Mouse (Mus musculus) adrenal gland (tissue): ENCODE measurements around the gene Ppt1.

Experiments
- intact Hi-C: fragments of 180-260 bp; cut with DNase I; formaldehyde crosslinking; loops from one replicate; pipeline ENCODE4 v1.15.1; 2025

Gene Ppt1

GRCm38 (mm10) chr4:122868041-122868440, 32.0 kb downstream of the Ppt1 start:
- intact Hi-C loops = no loop called here

- intact Hi-C loops = no loop called here
These were observed 34.0 kb downstream of the Ppt1 start for GRCm38 (mm10) chr4:122870027-122870426.

- intact Hi-C loops = no loop called here
These were observed 34.7 kb downstream of the Ppt1 start for GRCm38 (mm10) chr4:122870741-122871140.

GRCm38 (mm10) chr4:122871269-122871668, 35.2 kb downstream of the Ppt1 start:
- intact Hi-C loops = no loop called here

GRCm38 (mm10) chr4:122871989-122872388, 35.9 kb downstream of the Ppt1 start:
- intact Hi-C loops = no loop called here

GRCm38 (mm10) chr4:122873003-122873402, 37.0 kb downstream of the Ppt1 start:
- intact Hi-C loops = no loop called here

- intact Hi-C loops = no loop called here
These were observed 37.5 kb downstream of the Ppt1 start for GRCm38 (mm10) chr4:122873512-122873911.

GRCm38 (mm10) chr4:122878333-122879070, 42.5 kb downstream of the Ppt1 start:
- intact Hi-C loops = no loop called here

GRCm38 (mm10) chr4:122882544-122882943, 46.5 kb downstream of the Ppt1 start:
- intact Hi-C loops = no loop called here

- intact Hi-C loops = no loop called here
These were observed 47.3 kb downstream of the Ppt1 start for GRCm38 (mm10) chr4:122883294-122883693.

- intact Hi-C loops = no loop called here
These were observed 48.0 kb downstream of the Ppt1 start for GRCm38 (mm10) chr4:122884051-122884450.

GRCm38 (mm10) chr4:122884481-122885340, 48.7 kb downstream of the Ppt1 start:
- intact Hi-C loops = no loop called here

GRCm38 (mm10) chr4:122885768-122886578, 49.9 kb downstream of the Ppt1 start, which contains the start of gene Cap1:
TSS of gene Cap1 (minus strand) at chr4:122886056.
- intact Hi-C loops = no loop called here

GRCm38 (mm10) chr4:122886579-122887254, 50.7 kb downstream of the Ppt1 start:
- intact Hi-C loops = no loop called here

GRCm38 (mm10) chr4:122887336-122887735, 51.3 kb downstream of the Ppt1 start:
- intact Hi-C loops = no loop called here

GRCm38 (mm10) chr4:122890881-122891481, 54.9 kb downstream of the Ppt1 start:
- intact Hi-C loops = no loop called here

- intact Hi-C loops = no loop called here
These were observed 55.6 kb downstream of the Ppt1 start for GRCm38 (mm10) chr4:122891597-122891996.

- intact Hi-C loops = no loop called here
These were observed 56.1 kb downstream of the Ppt1 start for GRCm38 (mm10) chr4:122892157-122892556.

- intact Hi-C loops = loop anchor here (5.0 kb wide), 1 partner anchor 90 kb away; no protein-coding TSS in a partner anchor
These were observed 61.7 kb downstream of the Ppt1 start for GRCm38 (mm10) chr4:122897750-122898149.

- intact Hi-C loops = loop anchor here (5.0 kb wide), 1 partner anchor 89 kb away; no protein-coding TSS in a partner anchor
These were observed 62.3 kb downstream of the Ppt1 start for GRCm38 (mm10) chr4:122898313-122898712.
